Mouse (Mus musculus) stomach, embryonic 14.5 days (tissue): ENCODE data around the gene Zfp981. TPM values are rescaled to one million over a fixed set of nuclear protein-coding genes. Genes with fewer than 3 reads are reported as not detected.
"Not testable (repeated sequence)": the region's sequence is repeated elsewhere in the genome, so short reads cannot be mapped to it uniquely, and the experiment has no call there.

ENCODE experiments used
- ATAC-seq: fragments of 200-750 bp; cut with Nextera tagmentation; 2 replicates; pipeline ENCODE4 v1.8.0; 2017; ENCODE audit warnings: low read depth, moderate TSS enrichment; ENCODE audit not compliant: insufficient number of reproducible peaks, insufficient read depth, low FRiP score
- H3K27ac ChIP-seq: fragments of 300-500 bp; sonication (generic); 2 replicates; pipeline ENCODE4 v1.5.1; 2014; ENCODE audit warnings: mild to moderate bottlenecking, low read length, moderate library complexity, mixed read lengths
- H3K27me3 ChIP-seq: fragments of 300-500 bp; sonication (generic); 2 replicates; pipeline ENCODE4 v1.6.1; 2014; ENCODE audit warnings: low read length, control low read depth, mixed read lengths; ENCODE audit not compliant: control insufficient read depth, insufficient read depth
- H3K36me3 ChIP-seq: fragments of 300-500 bp; sonication (generic); 2 replicates; pipeline ENCODE4 v1.6.1; 2014; ENCODE audit warnings: mild to moderate bottlenecking, control low read depth, low read length, moderate library complexity, mixed read lengths; ENCODE audit not compliant: control insufficient read depth, insufficient read depth
- H3K4me1 ChIP-seq: fragments of 300-500 bp; sonication (generic); 2 replicates; pipeline ENCODE4 v1.6.1; 2014; ENCODE audit warnings: low read length, control low read depth, mixed read lengths; ENCODE audit not compliant: control insufficient read depth, insufficient read depth
- H3K4me2 ChIP-seq: fragments of 300-500 bp; sonication (generic); replicated peaks from 2 replicates; pipeline ENCODE4 v1.6.1; 2014; ENCODE audit warnings: low read depth, low read length, control low read depth
- H3K4me3 ChIP-seq: fragments of 300-500 bp; sonication (generic); 2 replicates; pipeline ENCODE4 v1.5.1; 2014; ENCODE audit warnings: low read depth, low read length, control low read depth
- H3K9ac ChIP-seq: fragments of 300-500 bp; sonication (generic); replicated peaks from 2 replicates; pipeline ENCODE4 v1.6.1; 2014; ENCODE audit warnings: low read depth, mild to moderate bottlenecking, control low read depth, low read length, moderate library complexity, mixed read lengths
- H3K9me3 ChIP-seq: fragments of 300-500 bp; sonication (generic); 2 replicates; pipeline ENCODE4 v1.6.1; 2016; ENCODE audit warnings: low read depth, low read length, control low read depth; ENCODE audit not compliant: control insufficient read depth
- WGBS: fragments of 180-500 bp; shearing (Covaris S2); extraction: QIAGEN DNeasy Blood & Tissue Kit; methylation state at CpG from one replicate; pipeline ENCODE4 v1.1.7; 2014; 5-methylcytosine and 5-hydroxymethylcytosine counted together
- polyA plus RNA-seq: library from polyadenylated mRNA; unstranded; fragments of >200 nt; fragmentation: Nextera tagmentation; extraction: Ambion mirVana; gene quantifications from 2 replicates; pipeline ENCODE4 v1.2.1, GENCODE M21; 2014

Gene Zfp981
- polyA plus RNA-seq, 1 experiment from 2014 or later: 0.09 TPM

DNA sequence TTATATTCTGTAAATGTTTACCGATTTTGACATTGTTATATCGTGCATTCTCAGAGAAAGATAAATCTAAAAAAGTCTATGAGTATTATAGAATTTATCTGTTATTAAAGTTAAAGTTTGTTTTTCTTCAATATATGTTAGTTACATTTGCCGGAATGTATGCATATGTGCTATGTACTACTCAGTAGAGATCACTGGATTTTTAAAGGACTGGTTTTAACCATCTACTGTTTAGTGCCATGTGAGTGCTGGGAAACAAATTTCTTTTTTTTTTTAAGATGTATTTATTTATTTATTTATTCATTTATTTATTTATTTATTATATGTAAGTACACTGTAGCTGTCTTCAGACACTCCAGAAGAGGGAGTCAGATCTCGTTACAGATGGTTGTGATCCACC is 32.7 kb downstream of the Zfp981 start:
- Histone ChIP-seq H3K36me3 (no peaks in the 10 kb centered on the region), H3K4me1 (no peaks in the 10 kb centered on the region), H3K4me2 (no peak overlapping the region), H3K27ac (no peak overlapping the region), H3K9me3 (peaks cover 39% of the 10 kb centered on the region), H3K9ac (no peak overlapping the region), H3K4me3 (no peak overlapping the region), H3K27me3 (no peaks in the 10 kb centered on the region)
- peak; percentile 53; the same call in 1 of the 2 replicates for ATAC-seq
- 86% methylated on average over 4 of the region's 4 CpGs for WGBS

DNA sequence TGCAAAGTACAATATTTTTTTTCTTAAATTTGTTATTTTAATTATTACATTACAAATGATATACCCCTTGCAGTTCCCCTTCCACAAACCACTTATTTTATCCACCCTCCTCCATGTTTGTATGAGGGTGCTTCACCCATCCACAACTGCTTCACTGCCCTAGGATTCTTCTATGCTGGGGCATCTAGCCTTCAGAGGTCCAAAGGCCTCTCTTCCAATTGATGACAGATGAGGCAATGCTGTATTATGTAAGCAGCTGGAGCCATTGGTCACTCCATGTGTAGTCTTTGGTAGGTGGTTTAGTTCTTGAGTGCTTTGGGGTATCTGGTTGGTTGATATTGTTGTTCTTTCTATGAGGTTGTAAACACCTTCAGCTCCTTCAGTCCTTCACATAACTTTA is 34.1 kb downstream of the Zfp981 start:
- no peak overlapping the region for H3K4me3 ChIP-seq
- H3K4me2 ChIP-seq: no peak overlapping the region
- no peaks in the 10 kb centered on the region for H3K36me3 ChIP-seq
- no peaks in the 10 kb centered on the region for H3K4me1 ChIP-seq
- no peak overlapping the region for H3K9ac ChIP-seq
- no peaks in the 10 kb centered on the region for H3K27me3 ChIP-seq
- peaks cover 39% of the 10 kb centered on the region for H3K9me3 ChIP-seq
- peak; percentile 53; the same call in 1 of the 2 replicates for ATAC-seq
- no peak overlapping the region for H3K27ac ChIP-seq

DNA sequence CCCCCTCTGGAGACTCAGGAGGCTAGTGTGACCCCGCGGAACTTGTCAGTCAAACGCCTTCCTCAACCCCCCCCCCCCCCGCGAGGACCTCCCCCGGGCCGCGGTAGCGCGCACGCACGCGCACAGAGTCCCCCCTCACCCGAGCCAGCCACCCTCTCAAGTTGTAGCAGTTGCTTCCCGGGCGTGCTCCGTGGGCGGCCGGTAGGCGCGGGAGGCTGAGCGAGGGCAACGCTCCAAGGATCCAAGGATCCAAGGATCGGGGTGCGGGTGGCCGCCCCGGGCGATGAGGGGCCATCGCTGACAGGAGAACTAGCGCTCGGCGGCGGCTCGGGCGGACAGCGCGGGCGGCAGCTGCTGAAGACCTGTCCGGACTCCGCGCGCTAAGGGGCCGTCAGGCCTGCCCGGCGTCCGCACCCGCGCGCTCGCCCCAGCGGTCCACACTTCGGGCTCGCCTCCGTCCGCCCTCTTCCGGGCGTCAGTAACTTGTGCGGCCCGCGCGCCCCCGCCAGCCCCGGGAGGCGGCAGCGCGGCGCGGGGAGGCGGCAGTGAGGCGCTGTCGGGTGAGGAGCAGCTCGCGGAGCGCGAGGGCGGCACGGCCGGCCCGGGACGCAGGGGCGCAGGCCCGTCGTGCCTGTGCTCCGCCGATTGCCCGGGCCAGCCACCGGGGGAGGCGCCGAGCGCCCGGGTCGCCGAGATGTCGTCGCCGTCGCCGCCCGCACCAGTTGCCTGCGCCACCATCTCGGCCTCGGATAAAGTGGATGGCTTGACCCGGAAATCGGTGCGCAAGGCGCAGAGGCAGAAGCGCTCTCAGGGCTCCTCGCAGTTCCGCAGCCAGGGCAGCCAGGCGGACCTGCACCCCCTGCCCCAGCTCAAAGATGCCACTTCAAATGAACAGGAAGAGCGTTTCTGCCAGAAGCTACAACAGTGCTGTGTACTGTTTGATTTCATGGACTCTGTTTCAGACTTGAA is 78.4 kb downstream of the Zfp981 start:
- H3K36me3 ChIP-seq, H3K4me1 ChIP-seq, H3K27ac ChIP-seq, H3K9me3 ChIP-seq, H3K4me2 ChIP-seq, H3K9ac ChIP-seq, H3K27me3 ChIP-seq, H3K4me3 ChIP-seq: not testable (repeated sequence)
- WGBS: 0% methylated on average over 11 of the region's 111 CpGs
- peak; percentile 87 for ATAC-seq

Other genes starting within 250 kb of the Zfp981 start
- 4.3 and 5.1 TPM in 2 replicates for gene Zfp992, start 53.0 kb upstream of the Zfp981 start, polyA plus RNA-seq
- 0.95 and 2.9 TPM in 2 replicates for gene Zfp993, start 108.9 kb downstream of the Zfp981 start, polyA plus RNA-seq